Mouse (Mus musculus) G1E (cell line): Measurements from ENCODE around the gene Nkx1-2.

Experiments
- CTCF ChIP-seq: IDR thresholded peaks from 2 replicates; pipeline ENCODE4 v1.5.1; 2012; ENCODE audit warnings: low read depth, low read length, inconsistent platforms, mixed read lengths
- GATA1 ChIP-seq: IDR thresholded peaks from 2 replicates; pipeline ENCODE4 v1.6.1; 2012; ENCODE audit warnings: borderline replicate concordance, low read length, inconsistent platforms, mixed read lengths
- TAL1 ChIP-seq: conservative IDR thresholded peaks from 2 replicates; pipeline ENCODE4 v1.6.1; 2012; ENCODE audit warnings: low read depth, low read length, inconsistent platforms, mixed read lengths

- no peak for TF ChIP-seq CTCF
- no peak for TF ChIP-seq GATA1
- no peak for TF ChIP-seq TAL1
Observed at GRCm38 (mm10) chr7:132600026-132600425, 589 bp upstream of the Nkx1-2 start.
